Mouse (Mus musculus) stomach, embryonic 14.5 days (tissue): ENCODE data around the gene Dhdh. TPM values are rescaled to one million over a fixed set of nuclear protein-coding genes. Genes with fewer than 3 reads are reported as not detected.
"Not testable (repeated sequence)": the region's sequence is repeated elsewhere in the genome, so short reads cannot be mapped to it uniquely, and the experiment has no call there.

Experiments used
- ATAC-seq: fragments of 200-750 bp; cut with Nextera tagmentation; 2 replicates; pipeline ENCODE4 v1.8.0; 2017; ENCODE audit warnings: low read depth, moderate TSS enrichment; ENCODE audit not compliant: insufficient number of reproducible peaks, insufficient read depth, low FRiP score
- H3K27ac ChIP-seq: fragments of 300-500 bp; sonication (generic); 2 replicates; pipeline ENCODE4 v1.5.1; 2014; ENCODE audit warnings: mild to moderate bottlenecking, low read length, moderate library complexity, mixed read lengths
- H3K27me3 ChIP-seq: fragments of 300-500 bp; sonication (generic); 2 replicates; pipeline ENCODE4 v1.6.1; 2014; ENCODE audit warnings: low read length, control low read depth, mixed read lengths; ENCODE audit not compliant: control insufficient read depth, insufficient read depth
- H3K36me3 ChIP-seq: fragments of 300-500 bp; sonication (generic); 2 replicates; pipeline ENCODE4 v1.6.1; 2014; ENCODE audit warnings: mild to moderate bottlenecking, control low read depth, low read length, moderate library complexity, mixed read lengths; ENCODE audit not compliant: control insufficient read depth, insufficient read depth
- H3K4me1 ChIP-seq: fragments of 300-500 bp; sonication (generic); 2 replicates; pipeline ENCODE4 v1.6.1; 2014; ENCODE audit warnings: low read length, control low read depth, mixed read lengths; ENCODE audit not compliant: control insufficient read depth, insufficient read depth
- H3K4me2 ChIP-seq: fragments of 300-500 bp; sonication (generic); replicated peaks from 2 replicates; pipeline ENCODE4 v1.6.1; 2014; ENCODE audit warnings: low read depth, low read length, control low read depth
- H3K4me3 ChIP-seq: fragments of 300-500 bp; sonication (generic); 2 replicates; pipeline ENCODE4 v1.5.1; 2014; ENCODE audit warnings: low read depth, low read length, control low read depth
- H3K9ac ChIP-seq: fragments of 300-500 bp; sonication (generic); replicated peaks from 2 replicates; pipeline ENCODE4 v1.6.1; 2014; ENCODE audit warnings: low read depth, mild to moderate bottlenecking, control low read depth, low read length, moderate library complexity, mixed read lengths
- H3K9me3 ChIP-seq: fragments of 300-500 bp; sonication (generic); 2 replicates; pipeline ENCODE4 v1.6.1; 2016; ENCODE audit warnings: low read depth, low read length, control low read depth; ENCODE audit not compliant: control insufficient read depth
- WGBS: fragments of 180-500 bp; shearing (Covaris S2); extraction: QIAGEN DNeasy Blood & Tissue Kit; methylation state at CpG from one replicate; pipeline ENCODE4 v1.1.7; 2014; 5-methylcytosine and 5-hydroxymethylcytosine counted together
- polyA plus RNA-seq: library from polyadenylated mRNA; unstranded; fragments of >200 nt; fragmentation: Nextera tagmentation; extraction: Ambion mirVana; gene quantifications from 2 replicates; pipeline ENCODE4 v1.2.1, GENCODE M21; 2014

The Dhdh gene
- polyA plus RNA-seq, 1 experiment from 2014 or later: 2.7 TPM

- no peak overlapping the region for H3K9ac ChIP-seq
- no peaks in the 10 kb centered on the region for H3K27me3 ChIP-seq
- no peaks in the 10 kb centered on the region for H3K9me3 ChIP-seq
- WGBS: 93% methylated on average over 16 of the region's 16 CpGs
- no peak overlapping the region for H3K4me3 ChIP-seq
- H3K4me2 ChIP-seq: no peak overlapping the region
- H3K36me3 ChIP-seq: peaks cover 5% of the 10 kb centered on the region; the same call in 1 of the 2 replicates
- H3K27ac ChIP-seq: no peak overlapping the region
- ATAC-seq: no peak
- peaks cover 13% of the 10 kb centered on the region; the same call in 1 of the 2 replicates for H3K4me1 ChIP-seq
These were observed 30.0 kb upstream of the Dhdh start for GRCm38 (mm10) chr7:45518618-45519017.

- ATAC-seq, H3K4me1 ChIP-seq, H3K4me2 ChIP-seq, H3K9me3 ChIP-seq, H3K27ac ChIP-seq, H3K4me3 ChIP-seq, H3K27me3 ChIP-seq, H3K9ac ChIP-seq, H3K36me3 ChIP-seq: not testable (repeated sequence)
- 75% methylated on average over 5 of the region's 5 CpGs for WGBS
These were observed 28.2 kb upstream of the Dhdh start for GRCm38 (mm10) chr7:45516846-45517245.

- no peak overlapping the region for H3K4me3 ChIP-seq
- H3K27me3 ChIP-seq: no peaks in the 10 kb centered on the region
- H3K36me3 ChIP-seq: no peaks in the 10 kb centered on the region
- H3K9me3 ChIP-seq: no peaks in the 10 kb centered on the region
- H3K9ac ChIP-seq: no peak overlapping the region
- 24% methylated on average over 16 of the region's 16 CpGs for WGBS
- H3K4me2 ChIP-seq: peak overlapping the region; percentile 16; the same call in 1 of the 2 replicates
- peak; percentile 74 for ATAC-seq
- H3K4me1 ChIP-seq: 0 out of 2 replicates have a peak, but pooled peaks cover 2% of the 10 kb centered on the region
- peak overlapping the region; percentile 63; the same call in 1 of the 2 replicates for H3K27ac ChIP-seq
These were observed 26.8 kb upstream of the Dhdh start for GRCm38 (mm10) chr7:45515436-45515835.

- no peak overlapping the region for H3K9ac ChIP-seq
- no peaks in the 10 kb centered on the region for H3K36me3 ChIP-seq
- no peak overlapping the region for H3K27ac ChIP-seq
- no peaks in the 10 kb centered on the region for H3K9me3 ChIP-seq
- no peak overlapping the region for H3K4me3 ChIP-seq
- ATAC-seq: no peak
- WGBS: 83% methylated on average over 7 of the region's 7 CpGs
- H3K27me3 ChIP-seq: no peaks in the 10 kb centered on the region
- H3K4me2 ChIP-seq: no peak overlapping the region
- H3K4me1 ChIP-seq: 0 out of 2 replicates have a peak, but pooled peaks cover 1% of the 10 kb centered on the region
These were observed 25.8 kb upstream of the Dhdh start for GRCm38 (mm10) chr7:45514411-45514810.

- Histone ChIP-seq H3K4me3 (peak within 1 kb of the TSS; percentile 80), H3K4me2 (peak within 1 kb of the TSS; percentile 91), H3K9me3 (no peaks in the 10 kb centered on the region), H3K9ac (peak within 1 kb of the TSS; percentile 72), H3K4me1 (0 out of 2 replicates have a peak, but pooled peaks cover 3% of the 10 kb centered on the region), H3K27ac (peak within 1 kb of the TSS; percentile 92), H3K36me3 (peaks cover 6% of the 10 kb centered on the region; the same call in 1 of the 2 replicates), H3K27me3 (no peaks in the 10 kb centered on the region)
- ATAC-seq: peak; percentile 87
- under 1% methylated on average over 44 of the region's 44 CpGs for WGBS
These were observed 21.5 kb upstream of the Dhdh start, which contains the start of gene Nucb1 for GRCm38 (mm10) chr7:45509912-45510787. Gene Nucb1 (minus strand): TSS chr7:45510406.

- 0 out of 2 replicates have a peak, but pooled peaks cover 3% of the 10 kb centered on the region for H3K4me1 ChIP-seq
- H3K9ac ChIP-seq: peak overlapping the region; percentile 72
- peak overlapping the region; percentile 91 for H3K4me2 ChIP-seq
- H3K9me3 ChIP-seq: no peaks in the 10 kb centered on the region
- ATAC-seq: peak; percentile 7; the same call in 1 of the 2 replicates
- H3K4me3 ChIP-seq: peak overlapping the region; percentile 80
- H3K27me3 ChIP-seq: no peaks in the 10 kb centered on the region
- H3K36me3 ChIP-seq: peaks cover 6% of the 10 kb centered on the region; the same call in 1 of the 2 replicates
- 28% methylated on average over 19 of the region's 19 CpGs for WGBS
- no peak overlapping the region for H3K27ac ChIP-seq
These were observed 20.7 kb upstream of the Dhdh start for GRCm38 (mm10) chr7:45509181-45509882.

GRCm38 (mm10) chr7:45508561-45508960 is 20.0 kb upstream of the Dhdh start:
- H3K9ac ChIP-seq: no peak overlapping the region
- H3K4me3 ChIP-seq: no peak overlapping the region
- H3K27me3 ChIP-seq: no peaks in the 10 kb centered on the region
- no peak overlapping the region for H3K27ac ChIP-seq
- 0 out of 2 replicates have a peak, but pooled peaks cover 3% of the 10 kb centered on the region for H3K4me1 ChIP-seq
- no peak overlapping the region for H3K4me2 ChIP-seq
- H3K9me3 ChIP-seq: no peaks in the 10 kb centered on the region
- H3K36me3 ChIP-seq: peaks cover 6% of the 10 kb centered on the region; the same call in 1 of the 2 replicates
- ATAC-seq: no peak
- WGBS: 84% methylated on average over 6 of the region's 6 CpGs

GRCm38 (mm10) chr7:45507583-45507982 is 19.0 kb upstream of the Dhdh start:
- Histone ChIP-seq H3K4me3 (no peak overlapping the region), H3K4me1 (0 out of 2 replicates have a peak, but pooled peaks cover 3% of the 10 kb centered on the region), H3K27me3 (no peaks in the 10 kb centered on the region), H3K9ac (no peak overlapping the region), H3K4me2 (no peak overlapping the region), H3K36me3 (peaks cover 11% of the 10 kb centered on the region; the same call in 1 of the 2 replicates), H3K9me3 (no peaks in the 10 kb centered on the region), H3K27ac (no peak overlapping the region)
- no peak for ATAC-seq
- 90% methylated on average over 6 of the region's 6 CpGs for WGBS
